Comparison of ENCODE assay signal across 20 mouse cellular contexts in the genomic region with DNA sequence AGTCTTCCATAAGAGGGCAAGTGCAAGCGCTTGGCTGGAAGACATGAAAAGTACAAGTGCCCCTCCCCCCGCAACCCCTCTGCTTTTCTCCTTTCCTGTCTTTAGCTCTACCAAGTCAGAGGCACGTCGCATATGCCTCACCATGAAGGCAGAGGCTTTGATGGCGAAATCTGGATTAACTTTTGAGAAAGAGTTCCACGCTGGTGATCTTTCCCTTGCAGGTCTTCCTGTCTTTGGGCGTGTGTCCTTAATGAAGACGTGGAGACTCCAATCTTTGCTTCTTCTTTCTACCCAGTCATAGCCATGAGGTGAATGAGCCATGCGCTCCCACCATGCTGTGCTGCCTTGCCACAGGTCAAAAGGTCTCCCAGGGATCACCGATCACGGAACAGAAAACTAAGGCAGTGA. TPM values are rescaled to one million over a fixed set of nuclear protein-coding genes. Genes with fewer than 3 reads are reported as not detected.
DNase-seq lines count a peak whose midpoint lies in the region; ATAC-seq lines count a peak whose summit lies in the region.
"Had no signal": no experiment of that assay in that cellular context is flagged by ENCODE, and none has a peak within 500 bp of the region (broad histone marks: within the 10 kb centered on the region; RNA-seq: fewer than 3 reads in every experiment).

No protein-coding gene starts in this region.

- H3K36me3 ChIP-seq in midbrain, embryonic 10.5 days = peaks cover 4% of the 10 kb centered on the region
- no peaks in the 10 kb centered on the region for H3K36me3 ChIP-seq in midbrain, embryonic 15.5 days (replicated peaks)
- no peaks in the 10 kb centered on the region for H3K36me3 ChIP-seq in hindbrain, embryonic 16.5 days (ENCODE audit: control insufficient read depth, insufficient read depth, low read length)
- no peaks in the 10 kb centered on the region for H3K36me3 ChIP-seq in liver, embryonic 12.5 days
- H3K36me3 ChIP-seq: heart, embryonic 10.5 days; limb, embryonic 13.5 days; lung, embryonic 15.5 days had no signal

- no peaks in the 10 kb centered on the region for H3K9me3 ChIP-seq in midbrain, embryonic 10.5 days (replicated peaks)
- no peaks in the 10 kb centered on the region for H3K9me3 ChIP-seq in midbrain, embryonic 15.5 days
- no peaks in the 10 kb centered on the region for H3K9me3 ChIP-seq in hindbrain, embryonic 16.5 days (ENCODE audit: control insufficient read depth, low read length)
- H3K9me3 ChIP-seq in liver, embryonic 12.5 days (replicated peaks) = no peaks in the 10 kb centered on the region
- H3K9me3 ChIP-seq: heart, embryonic 10.5 days; hindbrain, embryonic 10.5 days; limb, embryonic 13.5 days; lung, embryonic 15.5 days; neural tube, embryonic 13.5 days had no signal

- peak overlapping the region; percentile 30 for H3K4me3 ChIP-seq in midbrain, embryonic 10.5 days
- H3K4me3 ChIP-seq in midbrain, embryonic 15.5 days = no peak overlapping the region
- H3K4me3 ChIP-seq in hindbrain, embryonic 16.5 days (ENCODE audit: low read length) = no peak overlapping the region
- no peak overlapping the region for H3K4me3 ChIP-seq in liver, embryonic 12.5 days
- H3K4me3 ChIP-seq: heart, embryonic 10.5 days; hindbrain, embryonic 10.5 days; limb, embryonic 13.5 days; lung, embryonic 15.5 days; neural tube, embryonic 13.5 days had no signal

- no peaks in the 10 kb centered on the region for H3K27me3 ChIP-seq in midbrain, embryonic 10.5 days (ENCODE audit: low read depth, poor library complexity, severe bottlenecking)
- no peaks in the 10 kb centered on the region for H3K27me3 ChIP-seq in midbrain, embryonic 15.5 days (replicated peaks)
- no peaks in the 10 kb centered on the region for H3K27me3 ChIP-seq in hindbrain, embryonic 16.5 days (replicated peaks; ENCODE audit: control insufficient read depth, insufficient read depth, low read length)
- H3K27me3 ChIP-seq in liver, embryonic 12.5 days (replicated peaks) = no peaks in the 10 kb centered on the region
- H3K27me3 ChIP-seq: limb, embryonic 13.5 days; lung, embryonic 15.5 days; neural tube, embryonic 13.5 days had no signal

- H3K27ac ChIP-seq in midbrain, embryonic 10.5 days (replicated peaks) = peak overlapping the region; percentile 69; the same call in 1 of the 2 replicates
- H3K27ac ChIP-seq in midbrain, embryonic 15.5 days = no peak overlapping the region
- no peak overlapping the region for H3K27ac ChIP-seq in hindbrain, embryonic 16.5 days (ENCODE audit: low read depth, low read length)
- no peak overlapping the region for H3K27ac ChIP-seq in liver, embryonic 12.5 days
- H3K27ac ChIP-seq: heart, embryonic 10.5 days; hindbrain, embryonic 10.5 days; kidney, postnatal 0 days; limb, embryonic 13.5 days; liver, embryonic 14.5 days; lung, embryonic 15.5 days; neural tube, embryonic 13.5 days had no signal

- H3K4me2 ChIP-seq in midbrain, embryonic 15.5 days = no peak overlapping the region
- H3K4me2 ChIP-seq in hindbrain, embryonic 16.5 days (ENCODE audit: low read length) = no peak overlapping the region
- H3K4me2 ChIP-seq in liver, embryonic 12.5 days = no peak overlapping the region
- H3K4me2 ChIP-seq: limb, embryonic 13.5 days; lung, embryonic 15.5 days; neural tube, embryonic 13.5 days had no signal

- H3K4me1 ChIP-seq in midbrain, embryonic 10.5 days = peaks cover 28% of the 10 kb centered on the region
- H3K4me1 ChIP-seq in midbrain, embryonic 15.5 days = peaks cover 17% of the 10 kb centered on the region
- peaks cover 4% of the 10 kb centered on the region; the same call in 1 of the 2 replicates for H3K4me1 ChIP-seq in hindbrain, embryonic 16.5 days (ENCODE audit: control insufficient read depth, insufficient read depth, low read depth, low read length)
- peaks cover 7% of the 10 kb centered on the region for H3K4me1 ChIP-seq in liver, embryonic 12.5 days

- WGBS in midbrain, embryonic 10.5 days = 36% methylated on average over 11 of the region's 11 CpGs
- 25% methylated on average over 11 of the region's 11 CpGs for WGBS in midbrain, embryonic 15.5 days
- 68% methylated on average over 11 of the region's 11 CpGs for WGBS in hindbrain, embryonic 16.5 days
- 72% methylated on average over 11 of the region's 11 CpGs for WGBS in liver, embryonic 12.5 days (ENCODE audit: insufficient replicate concordance)

- no peak for ATAC-seq in midbrain, embryonic 15.5 days (replicated peaks)
- peak; percentile 65 for ATAC-seq in megakaryocyte, adult 5-6 weeks (ENCODE audit: poor library complexity, severe bottlenecking)
- no peak for ATAC-seq in hindbrain, embryonic 16.5 days
- no peak for ATAC-seq in liver, embryonic 12.5 days
- ATAC-seq: inflammation-experienced regulatory T-cells, adult 6 months had no signal

- peak; percentile 80 for DNase-seq in heart, adult 11 months
- no peak for DNase-seq in heart, adult 9 months (ENCODE audit: low spot score in 2 of 2)
- DNase-seq in midbrain, embryonic 10.5 days (ENCODE audit: low spot score) = peak; percentile 68
- DNase-seq in retina, embryonic 14.5 days (ENCODE audit: low spot score) = peak; percentile 42
- DNase-seq: cerebellum, adult 8-10 months; gastrocnemius, postnatal 14 days; lung, postnatal 4 days; thymus, adult 18-20 months had no signal

- H3K9ac ChIP-seq in midbrain, embryonic 15.5 days = no peak overlapping the region
- no peak overlapping the region for H3K9ac ChIP-seq in hindbrain, embryonic 16.5 days (ENCODE audit: low read depth, low read length)
- no peak overlapping the region for H3K9ac ChIP-seq in liver, embryonic 12.5 days
- H3K9ac ChIP-seq: limb, embryonic 13.5 days; liver, embryonic 14.5 days; lung, embryonic 15.5 days; neural tube, embryonic 13.5 days had no signal

RNA-seq across cellular contexts. Expression of a gene that starts 27.8 kb away (rescaled TPM):
- polyA plus RNA-seq in midbrain, embryonic 10.5 days (2016; fragmentation: Nextera tagmentation; extraction: Ambion mirVana) = 107 and 133 TPM in 2 replicates
- polyA plus RNA-seq in midbrain, embryonic 15.5 days (2015; fragmentation: Nextera tagmentation; extraction: Ambion mirVana) = 413 and 416 TPM in 2 replicates
- 249 and 260 TPM in 2 replicates for total RNA-seq in megakaryocyte, adult 5-6 weeks (2015)
- 383 and 394 TPM in 2 replicates for total RNA-seq in megakaryocyte, adult 5-6 weeks (2017)
- 482 and 521 TPM in 2 replicates for polyA plus RNA-seq in hindbrain, embryonic 16.5 days (2015; fragmentation: Nextera tagmentation; extraction: Ambion mirVana)
- 26.1 and 26.2 TPM in 2 replicates for polyA plus RNA-seq in liver, embryonic 12.5 days (2016; fragmentation: Nextera tagmentation; extraction: Ambion mirVana)

Comparison
In these comparisons a context has a peak if more than half of its experiments do, and no peak if none do; other contexts are left out.
1. DNase-seq: peak in heart, adult 11 months (single experiment), midbrain, embryonic 10.5 days (single experiment) and retina, embryonic 14.5 days (single experiment); none in heart, adult 9 months (0 of 2).